ENCODE assay signal across 7 mouse cellular contexts in the genomic region with DNA sequence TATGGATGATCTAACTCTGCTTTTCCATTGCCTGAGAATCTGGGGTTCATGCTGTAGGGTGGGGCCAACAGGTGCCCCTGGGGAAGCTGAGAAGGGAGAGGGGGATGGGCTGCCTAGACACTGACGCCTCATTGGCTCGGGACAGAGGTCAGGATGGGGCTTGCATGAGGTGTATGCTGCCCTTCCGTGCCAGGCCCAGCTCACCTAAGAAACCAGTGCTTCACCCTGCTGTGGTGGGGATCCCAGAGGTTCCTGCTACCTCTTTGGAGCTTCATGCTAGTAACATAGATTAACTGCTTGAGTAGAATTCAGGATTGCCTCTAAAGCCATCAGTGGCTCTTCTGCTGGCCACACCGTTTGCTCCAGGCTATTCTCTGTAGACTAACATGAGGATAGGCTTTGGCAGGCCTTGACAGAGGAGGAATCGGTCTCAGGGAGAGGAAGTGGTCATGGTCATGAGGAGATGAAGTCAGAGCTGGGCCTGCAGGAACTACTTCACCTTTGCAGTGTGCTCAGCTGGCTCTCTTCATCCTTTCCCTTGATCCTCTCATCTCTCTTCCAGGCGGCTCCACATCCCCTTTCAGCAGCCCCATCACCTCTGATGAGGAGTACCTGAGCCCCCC. TPM values are rescaled to one million over a fixed set of nuclear protein-coding genes. Genes with fewer than 3 reads are reported as not detected.
DNase-seq lines count a peak whose midpoint lies in the region; ATAC-seq lines count a peak whose summit lies in the region.

No protein-coding gene starts in this region.

- peak overlapping the region; percentile 56 for H3K9ac ChIP-seq in liver, embryonic 11.5 days (ENCODE audit: low read depth, low read length)
- H3K9ac ChIP-seq in forebrain, embryonic 11.5 days (ENCODE audit: low read length): peak overlapping the region; percentile 55
- peak overlapping the region; percentile 61 for H3K9ac ChIP-seq in intestine, embryonic 16.5 days (ENCODE audit: low read depth, low read length)

- H3K4me1 ChIP-seq in liver, embryonic 11.5 days (replicated peaks; ENCODE audit: control insufficient read depth, insufficient read depth, low read length): peaks cover 16% of the 10 kb centered on the region
- peaks cover 16% of the 10 kb centered on the region for H3K4me1 ChIP-seq in forebrain, embryonic 11.5 days (replicated peaks; ENCODE audit: control insufficient read depth, insufficient read depth, low read length)
- H3K4me1 ChIP-seq in intestine, embryonic 16.5 days (ENCODE audit: control insufficient read depth, insufficient read depth, low read length): peaks cover 24% of the 10 kb centered on the region

- no peaks in the 10 kb centered on the region for H3K27me3 ChIP-seq in liver, embryonic 11.5 days (replicated peaks; ENCODE audit: control insufficient read depth, insufficient read depth, low read length)
- no peaks in the 10 kb centered on the region for H3K27me3 ChIP-seq in forebrain, embryonic 11.5 days (ENCODE audit: control insufficient read depth, insufficient read depth, low read length)
- no peaks in the 10 kb centered on the region for H3K27me3 ChIP-seq in intestine, embryonic 16.5 days (replicated peaks; ENCODE audit: control insufficient read depth, insufficient read depth, low read length)

- DNase-seq in liver, embryonic 11.5 days (ENCODE audit: low spot score): no peak
- DNase-seq in liver: no peak
- no peak for DNase-seq in forebrain, embryonic 11.5 days (ENCODE audit: low spot score)
- DNase-seq in skeletal muscle tissue, adult 2 months (ENCODE audit: low read depth, low spot score): peak; percentile 86
- DNase-seq in right cerebral cortex, postnatal 36 days (ENCODE audit: low spot score in 2 of 2): no peak
- no peak for DNase-seq in cerebellum, adult 11 months

- H3K27ac ChIP-seq in liver, embryonic 11.5 days (ENCODE audit: low read depth, low read length): peak overlapping the region; percentile 73; the same call in 1 of the 2 replicates
- no peak overlapping the region for H3K27ac ChIP-seq in forebrain, embryonic 11.5 days (ENCODE audit: low read depth, low read length)
- H3K27ac ChIP-seq in intestine, embryonic 16.5 days (ENCODE audit: low read length): peak overlapping the region; percentile 65

- H3K4me2 ChIP-seq in liver, embryonic 11.5 days: peak overlapping the region; percentile 60
- H3K4me2 ChIP-seq in forebrain, embryonic 11.5 days (ENCODE audit: low read depth, low read length, severe bottlenecking): peak overlapping the region; percentile 42
- H3K4me2 ChIP-seq in intestine, embryonic 16.5 days (ENCODE audit: low read depth, low read length): peak overlapping the region; percentile 42; the same call in 1 of the 2 replicates

- H3K4me3 ChIP-seq in liver, embryonic 11.5 days (ENCODE audit: low read depth, low read length): peak overlapping the region; percentile 37
- peak overlapping the region; percentile 17; the same call in 1 of the 2 replicates for H3K4me3 ChIP-seq in forebrain, embryonic 11.5 days (ENCODE audit: low read depth, low read length)
- 0 out of 2 replicates have a peak overlapping the region, but pooled peaks have one; percentile 17 for H3K4me3 ChIP-seq in intestine, embryonic 16.5 days (ENCODE audit: low read length)

- WGBS in liver, embryonic 11.5 days: 32% methylated on average over 6 of the region's 6 CpGs
- WGBS in forebrain, embryonic 11.5 days: 37% methylated on average over 6 of the region's 6 CpGs
- 49% methylated on average over 6 of the region's 6 CpGs for WGBS in intestine, embryonic 16.5 days

- no peak for ATAC-seq in liver, embryonic 11.5 days (replicated peaks; ENCODE audit: low FRiP score)
- peak; percentile 34; the same call in 1 of the 2 replicates for ATAC-seq in forebrain, embryonic 11.5 days (replicated peaks; ENCODE audit: low FRiP score)
- 0 out of 2 replicates have a peak, but pooled peaks have one; percentile 1 for ATAC-seq in intestine, embryonic 16.5 days

- no peaks in the 10 kb centered on the region for H3K9me3 ChIP-seq in liver, embryonic 11.5 days (ENCODE audit: control insufficient read depth, low read length)
- no peaks in the 10 kb centered on the region for H3K9me3 ChIP-seq in forebrain, embryonic 11.5 days (ENCODE audit: control insufficient read depth, low read length)
- H3K9me3 ChIP-seq in intestine, embryonic 16.5 days (ENCODE audit: control insufficient read depth, low read length): no peaks in the 10 kb centered on the region

- H3K36me3 ChIP-seq in liver, embryonic 11.5 days (ENCODE audit: control insufficient read depth, insufficient read depth, low read length): peaks cover 7% of the 10 kb centered on the region; the same call in 1 of the 2 replicates
- H3K36me3 ChIP-seq in forebrain, embryonic 11.5 days (ENCODE audit: control insufficient read depth, insufficient read depth, low read length): no peaks in the 10 kb centered on the region
- peaks cover 10% of the 10 kb centered on the region; the same call in 1 of the 2 replicates for H3K36me3 ChIP-seq in intestine, embryonic 16.5 days (ENCODE audit: control insufficient read depth, insufficient read depth, low read length)

RNA-seq across cellular contexts. Expression of gene Speg, which starts 25.5 kb away (rescaled TPM):
- polyA plus RNA-seq in liver, embryonic 11.5 days (2014; fragmentation: Nextera tagmentation; extraction: Ambion mirVana): 24.8 and 32.3 TPM in 2 replicates
- polyA plus RNA-seq in forebrain, embryonic 11.5 days (2014; fragmentation: Nextera tagmentation; extraction: Ambion mirVana): 14.1 and 16.0 TPM in 2 replicates
- 33.5 and 35.2 TPM in 2 replicates for polyA plus RNA-seq in intestine, embryonic 16.5 days (2015; fragmentation: Nextera tagmentation; extraction: Ambion mirVana)

RNA-seq across cellular contexts. Expression of gene Gmppa, which starts 35.1 kb away (rescaled TPM):
- polyA plus RNA-seq in liver, embryonic 11.5 days (2014; fragmentation: Nextera tagmentation; extraction: Ambion mirVana): 64.0 and 69.1 TPM in 2 replicates
- polyA plus RNA-seq in forebrain, embryonic 11.5 days (2014; fragmentation: Nextera tagmentation; extraction: Ambion mirVana): 46.3 and 47.2 TPM in 2 replicates
- 134 and 137 TPM in 2 replicates for polyA plus RNA-seq in intestine, embryonic 16.5 days (2015; fragmentation: Nextera tagmentation; extraction: Ambion mirVana)

RNA-seq across cellular contexts. Expression of gene Des, which starts 40.5 kb away (rescaled TPM):
- 13.3 and 14.5 TPM in 2 replicates for polyA plus RNA-seq in liver, embryonic 11.5 days (2014; fragmentation: Nextera tagmentation; extraction: Ambion mirVana)
- 0.86 and 1.5 TPM in 2 replicates for polyA plus RNA-seq in forebrain, embryonic 11.5 days (2014; fragmentation: Nextera tagmentation; extraction: Ambion mirVana)
- 149 and 159 TPM in 2 replicates for polyA plus RNA-seq in intestine, embryonic 16.5 days (2015; fragmentation: Nextera tagmentation; extraction: Ambion mirVana)

RNA-seq across cellular contexts. Expression of gene Asic4, which starts 49.6 kb away (rescaled TPM):
- 0.56 and 0.65 TPM in 2 replicates for polyA plus RNA-seq in liver, embryonic 11.5 days (2014; fragmentation: Nextera tagmentation; extraction: Ambion mirVana)
- polyA plus RNA-seq in forebrain, embryonic 11.5 days (2014; fragmentation: Nextera tagmentation; extraction: Ambion mirVana): 0.61 TPM in 2 replicates
- 2.0 and 2.4 TPM in 2 replicates for polyA plus RNA-seq in intestine, embryonic 16.5 days (2015; fragmentation: Nextera tagmentation; extraction: Ambion mirVana)
